Mouse (Mus musculus): Measurements from ENCODE around the gene A030005K14Rik.

The A030005K14Rik gene

DNA sequence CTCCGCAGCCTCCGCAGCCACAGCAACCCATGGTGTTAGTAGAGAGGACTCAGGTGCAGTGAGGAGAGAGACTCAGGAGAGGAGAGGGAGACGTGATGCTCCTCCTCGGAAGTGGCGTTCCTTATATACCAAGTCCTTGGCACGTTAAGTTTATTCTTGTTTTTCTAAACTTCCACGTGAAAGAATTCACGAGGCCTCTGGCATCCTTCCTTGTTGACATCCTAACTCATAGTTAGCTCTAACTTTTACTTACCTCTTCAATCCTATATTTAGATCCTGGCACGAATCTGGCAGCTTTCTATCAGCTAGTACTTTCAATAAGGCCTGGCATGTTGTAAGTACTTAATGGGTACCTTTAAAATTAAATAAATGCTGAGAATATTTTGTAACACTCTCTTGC, at the start of gene A030005K14Rik:
Gene A030005K14Rik (minus strand): TSS at position 101 of the 400 bp plus-strand sequence.
- DNase-seq (ENCODE audit: low spot score in 2 of 2), result no peak

GRCm38 (mm10) chr1:83107410-83107978, 48.3 kb upstream of the A030005K14Rik start:
- DNase-seq (ENCODE audit: low spot score in 2 of 2), result no peak

- DNase-seq (ENCODE audit: low spot score in 2 of 2), result no peak
These were observed 46.3 kb upstream of the A030005K14Rik start for GRCm38 (mm10) chr1:83105464-83105863.

DNA sequence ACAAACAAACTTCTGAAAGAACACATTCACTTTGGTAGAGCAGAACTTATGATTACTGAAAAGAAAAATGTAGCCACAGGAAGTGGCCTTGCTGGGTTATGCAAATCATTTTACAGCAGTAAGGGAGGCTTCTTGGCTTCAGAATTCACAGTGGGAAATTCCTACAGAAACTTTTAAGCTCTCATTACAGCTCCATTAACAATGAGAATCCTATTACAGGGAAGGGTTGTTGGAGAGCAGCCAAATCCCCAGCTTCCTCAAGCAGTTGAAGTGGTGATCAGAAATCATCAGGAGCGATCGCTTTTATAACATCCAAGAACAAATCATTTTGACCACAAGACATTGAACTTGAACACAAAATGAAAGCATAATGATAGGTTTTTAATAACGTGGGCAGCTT, 42.7 kb upstream of the A030005K14Rik start:
- DNase-seq (ENCODE audit: low spot score in 2 of 2), result no peak

GRCm38 (mm10) chr1:83099580-83100137, 40.5 kb upstream of the A030005K14Rik start:
- DNase-seq (ENCODE audit: low spot score in 2 of 2), result no peak

- no peak for DNase-seq (ENCODE audit: low spot score in 2 of 2)
These were observed 40.0 kb upstream of the A030005K14Rik start for GRCm38 (mm10) chr1:83099160-83099559.

DNA sequence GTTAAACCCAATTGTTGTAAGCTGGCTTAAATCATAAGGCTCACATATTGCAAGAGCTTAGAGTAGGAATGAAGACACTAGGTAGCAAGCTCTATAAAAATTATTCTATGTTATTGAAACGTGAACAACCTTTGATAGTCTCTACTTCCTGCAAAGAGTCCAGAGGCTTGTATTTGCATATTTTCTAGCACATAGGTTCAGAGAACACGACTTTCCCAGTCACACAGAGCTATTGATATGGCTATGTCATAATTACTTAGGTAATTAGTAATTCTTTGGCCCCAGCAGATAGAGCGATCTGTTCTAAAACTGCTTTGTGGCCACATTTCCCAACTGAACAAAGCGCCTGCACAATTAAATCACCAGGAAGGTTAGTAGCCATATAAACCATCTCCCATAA, 37.8 kb upstream of the A030005K14Rik start:
- DNase-seq (ENCODE audit: low spot score in 2 of 2), result no peak

DNA sequence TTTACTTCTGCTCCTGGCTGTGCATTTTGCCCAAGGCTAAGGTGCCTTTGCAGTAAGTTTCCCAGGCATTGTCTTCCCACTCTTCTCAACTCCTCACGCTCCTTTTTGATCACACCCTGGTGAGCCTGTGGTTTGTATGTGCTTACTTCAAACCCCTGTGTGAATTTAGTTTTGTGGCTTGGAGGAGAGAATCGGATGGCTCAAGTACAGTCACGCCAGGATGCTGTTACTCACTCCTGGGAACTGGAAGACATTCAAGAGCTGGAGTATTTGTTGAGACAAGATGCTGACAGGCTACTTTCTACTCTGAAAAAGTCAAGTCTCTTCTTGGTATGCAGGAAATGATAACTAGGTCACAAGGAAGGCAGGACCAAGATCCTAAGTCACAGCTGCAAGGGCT, 32.1 kb upstream of the A030005K14Rik start:
- DNase-seq (ENCODE audit: low spot score in 2 of 2), result no peak

DNA sequence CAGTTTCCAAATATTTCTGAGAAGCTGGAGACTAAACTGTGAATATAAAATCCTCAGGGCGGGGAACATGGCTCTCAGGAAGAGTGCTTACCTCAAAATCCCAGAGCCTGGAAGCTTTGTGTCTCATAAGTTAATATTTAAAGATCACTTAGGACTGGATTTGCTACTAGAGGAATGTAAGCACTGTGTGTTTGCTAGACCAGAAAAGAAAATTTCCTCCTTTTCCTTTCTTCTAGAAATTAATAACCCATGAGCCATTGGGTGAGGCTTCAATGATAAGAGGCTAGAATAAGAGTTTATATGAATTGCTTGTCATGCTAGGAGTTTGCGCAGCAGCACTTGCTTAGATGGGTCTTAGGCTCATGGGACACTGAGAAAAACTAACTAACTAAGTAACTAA, 25.6 kb upstream of the A030005K14Rik start:
- DNase-seq (ENCODE audit: low spot score in 2 of 2), result no peak

GRCm38 (mm10) chr1:83077016-83077415, 17.8 kb upstream of the A030005K14Rik start:
- DNase-seq (ENCODE audit: low spot score in 2 of 2), result no peak

DNA sequence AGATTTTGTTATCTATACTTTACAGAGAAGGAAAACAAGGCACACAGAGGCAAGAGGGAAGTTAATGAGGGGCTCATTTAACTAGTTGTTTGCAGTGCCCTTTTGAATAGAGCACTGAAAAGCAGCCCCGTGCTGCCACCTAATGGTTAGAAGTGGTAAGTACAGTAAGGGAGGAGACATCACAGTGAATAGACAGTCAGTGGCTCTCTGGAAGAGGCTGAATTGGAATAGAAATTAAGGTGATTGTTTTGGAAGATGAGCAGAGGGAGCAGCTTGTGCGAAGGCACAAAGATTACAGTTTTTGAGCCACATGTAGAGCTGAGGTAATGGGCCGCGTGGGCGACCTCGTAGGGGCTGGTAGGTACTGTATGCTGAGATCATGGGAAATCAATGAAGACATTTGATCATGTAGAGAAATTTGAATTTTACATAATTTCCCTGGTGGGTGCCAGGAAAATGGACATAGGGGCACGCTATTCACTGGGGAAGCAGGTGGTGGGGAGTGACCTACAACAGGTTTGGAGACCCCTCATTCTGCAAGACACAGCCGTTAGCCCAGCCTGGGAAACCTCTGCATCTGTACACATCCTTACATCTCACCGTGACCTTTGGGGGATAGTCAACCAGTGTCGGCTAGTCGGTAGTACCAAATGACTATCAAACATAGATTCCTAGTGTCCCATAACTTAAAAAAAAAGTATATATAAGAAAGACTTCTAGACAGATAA, 17.2 kb upstream of the A030005K14Rik start:
- peak in 1 of 2 experiments; percentile 13 for DNase-seq (ENCODE audit: low spot score in 2 of 2)

DNA sequence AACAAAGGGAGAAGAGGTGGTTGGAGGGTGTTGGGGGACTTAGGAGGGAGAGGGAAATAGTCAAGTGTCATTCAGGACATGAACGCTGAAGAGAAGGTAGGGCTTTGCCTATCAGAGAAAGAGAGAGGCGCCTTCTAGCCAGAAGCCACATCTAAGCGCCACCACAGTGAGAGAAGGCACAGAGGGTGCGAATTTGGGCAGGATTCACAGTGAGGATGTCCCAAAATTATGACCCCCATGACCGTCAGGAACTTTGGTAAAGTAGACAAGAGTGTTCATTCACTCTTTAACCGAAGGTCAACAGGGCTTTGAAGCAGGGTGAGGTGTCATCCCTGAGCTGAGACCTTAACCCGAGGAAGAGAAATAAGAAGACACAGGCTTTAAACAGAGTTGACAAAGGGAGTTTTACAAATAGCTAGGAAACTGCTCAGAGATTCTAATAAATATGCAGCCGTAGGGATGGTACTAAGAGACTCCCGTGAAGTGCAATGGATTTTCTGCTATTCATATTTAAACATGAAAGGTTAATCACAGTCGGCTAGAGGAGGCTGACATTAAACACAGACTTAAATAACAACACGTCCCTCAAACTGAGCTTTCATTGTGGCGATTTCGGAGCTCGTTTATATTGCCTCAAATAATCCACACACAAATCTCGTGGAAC, 16.5 kb upstream of the A030005K14Rik start:
- DNase-seq (ENCODE audit: low spot score in 2 of 2), result no peak

- DNase-seq (ENCODE audit: low spot score in 2 of 2), result no peak
These were observed 8.0 kb upstream of the A030005K14Rik start for GRCm38 (mm10) chr1:83067205-83067604.

GRCm38 (mm10) chr1:83066577-83066976, 7.4 kb upstream of the A030005K14Rik start:
- DNase-seq (ENCODE audit: low spot score in 2 of 2), result no peak

GRCm38 (mm10) chr1:83064851-83065250, 5.7 kb upstream of the A030005K14Rik start:
- DNase-seq (ENCODE audit: low spot score in 2 of 2), result no peak

DNA sequence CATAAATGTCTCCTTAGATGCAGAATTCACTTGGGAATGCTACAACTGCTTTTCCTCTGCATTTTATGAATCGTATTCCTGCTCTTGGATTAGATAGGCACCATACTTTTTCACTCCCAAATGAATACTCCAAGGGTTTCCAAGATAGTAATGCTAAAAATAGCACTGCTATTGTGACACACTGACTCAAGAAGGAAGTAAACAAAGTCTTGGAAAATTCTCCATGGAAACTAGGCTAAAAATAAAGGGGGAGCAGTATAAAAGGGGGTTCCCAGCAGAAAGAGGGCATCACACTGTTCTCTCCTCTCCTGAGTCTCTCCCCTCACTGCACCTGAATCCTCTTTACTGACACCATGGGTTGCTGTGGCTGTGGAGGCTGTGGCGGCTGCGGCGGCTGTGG, 1.5 kb upstream of the A030005K14Rik start, which contains the start of gene Krtap28-13:
Gene Krtap28-13 (plus strand): TSS at position 288 of the 400 bp plus-strand sequence.
- no peak for DNase-seq (ENCODE audit: low spot score in 2 of 2)

- no peak for DNase-seq (ENCODE audit: low spot score in 2 of 2)
These were observed 697 bp downstream of the A030005K14Rik start for GRCm38 (mm10) chr1:83058481-83058880.

DNA sequence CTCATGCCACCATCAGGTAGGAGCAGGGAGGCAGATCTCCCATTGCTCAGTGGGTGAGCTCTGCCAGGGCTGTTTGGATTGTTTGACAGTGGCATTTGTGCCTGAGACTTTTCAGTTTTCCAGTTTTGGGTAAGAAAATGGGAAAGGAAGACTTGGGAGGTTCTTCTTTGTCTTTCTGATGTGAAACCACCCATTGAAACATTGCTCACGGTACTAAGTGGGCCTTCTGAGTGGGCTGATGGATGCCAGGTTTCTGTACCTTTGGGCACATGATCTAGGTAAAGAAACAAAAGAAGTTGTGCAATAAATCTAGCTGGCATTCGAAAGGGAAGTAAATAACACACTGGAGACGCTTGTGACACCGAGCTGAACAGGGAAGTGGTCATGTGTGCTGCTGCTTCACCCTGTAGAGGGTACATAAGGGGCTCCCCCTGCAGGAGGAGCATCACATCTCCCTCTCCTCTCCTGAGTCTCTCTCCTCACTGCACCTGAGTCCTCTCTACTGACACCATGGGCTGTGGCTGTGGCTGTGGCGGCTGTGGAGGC, 14.2 kb downstream of the A030005K14Rik start, which contains the start of gene Gm47969:
Gene Gm47969 (plus strand): TSS at position 51 of the 546 bp plus-strand sequence.
- no peak for DNase-seq (ENCODE audit: low spot score in 2 of 2)

- no peak for DNase-seq (ENCODE audit: low spot score in 2 of 2)
These were observed 16.8 kb downstream of the A030005K14Rik start, which contains the start of gene Krtap28-10 for GRCm38 (mm10) chr1:83042380-83042779. Gene Krtap28-10 (minus strand): TSS chr1:83042480.

DNA sequence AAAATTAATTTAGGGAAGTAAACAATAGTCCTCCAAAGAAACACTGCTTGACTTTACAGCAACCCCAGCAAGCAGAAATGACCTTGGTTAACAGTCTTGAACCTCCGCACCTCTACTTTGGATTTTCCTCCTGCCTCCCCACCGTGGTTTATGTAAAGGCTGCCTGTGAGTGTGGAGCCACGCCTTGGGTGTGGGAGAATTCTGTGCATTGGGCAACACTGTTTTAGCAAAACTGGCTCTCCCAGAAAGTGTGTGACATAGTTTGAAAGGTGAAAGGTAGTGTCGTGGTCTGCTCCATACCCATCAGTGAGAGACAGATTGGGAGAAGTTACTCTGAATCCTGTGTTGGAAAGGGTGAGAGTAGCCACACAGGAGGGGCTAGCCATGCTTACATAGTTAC, 20.1 kb downstream of the A030005K14Rik start:
- DNase-seq (ENCODE audit: low spot score in 2 of 2), result no peak

DNA sequence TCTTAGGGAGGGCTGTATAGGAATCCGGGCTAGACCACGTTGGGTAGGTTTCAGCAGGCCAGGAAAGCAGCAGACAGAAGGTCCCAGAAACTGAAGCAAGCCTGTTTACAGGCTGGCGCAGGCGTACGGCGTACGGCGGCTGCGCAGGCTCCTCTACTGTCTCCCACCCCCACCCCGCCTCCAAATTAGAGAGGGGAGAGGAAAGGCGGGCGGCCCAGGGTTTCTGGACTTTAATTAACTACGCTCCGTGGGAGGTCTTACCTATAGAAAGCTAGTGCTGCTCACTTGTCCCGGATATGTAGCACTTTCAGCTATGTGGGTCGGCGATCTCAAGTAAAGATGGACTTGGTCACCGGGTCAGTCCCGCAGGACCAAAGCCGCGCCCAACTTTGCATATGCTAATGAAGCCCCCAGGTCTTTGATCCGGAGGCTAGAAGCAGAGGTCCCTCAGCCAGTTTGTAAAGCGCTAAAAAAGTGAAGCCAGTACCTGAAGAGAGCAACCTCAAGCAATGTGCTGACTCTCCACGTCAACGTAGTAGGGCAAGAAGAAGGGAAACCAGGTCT, 21.0 kb downstream of the A030005K14Rik start, which contains the start of gene Slc19a3:
Gene Slc19a3 (minus strand): TSS at position 340 of the 564 bp plus-strand sequence.
- peak; percentile 8 to 9 for DNase-seq (ENCODE audit: low spot score in 2 of 2)
